Mouse (Mus musculus) CD4-positive helper T cell, adult 2 months (primary cell): ENCODE data around the gene Tmbim4.

Experiments
- DNase-seq: peaks from one replicate; pipeline ENCODE4 v3.0.0-alpha.2; 2012; ENCODE audit warnings: low read depth, missing footprints, low spot score

The Tmbim4 gene

DNA sequence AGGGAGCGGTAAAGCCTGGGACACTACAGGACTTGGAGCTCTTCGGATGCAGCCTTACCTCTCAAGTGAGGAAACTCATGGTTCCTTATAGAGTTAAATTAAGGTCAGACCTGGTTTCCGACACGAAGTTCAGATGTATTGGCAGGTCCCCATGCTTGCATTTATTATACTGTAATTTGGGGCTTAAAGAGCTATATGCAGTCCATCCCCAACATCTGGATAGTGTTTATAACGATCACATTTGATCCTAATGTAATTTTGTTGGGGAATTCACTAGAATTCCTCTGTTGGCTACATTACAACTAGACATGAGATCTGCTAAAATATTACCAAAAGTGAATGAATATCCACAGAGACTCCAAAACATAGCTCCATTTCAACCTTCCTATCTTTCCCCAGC is 44.3 kb downstream of the Tmbim4 start:
- no peak for DNase-seq

DNA sequence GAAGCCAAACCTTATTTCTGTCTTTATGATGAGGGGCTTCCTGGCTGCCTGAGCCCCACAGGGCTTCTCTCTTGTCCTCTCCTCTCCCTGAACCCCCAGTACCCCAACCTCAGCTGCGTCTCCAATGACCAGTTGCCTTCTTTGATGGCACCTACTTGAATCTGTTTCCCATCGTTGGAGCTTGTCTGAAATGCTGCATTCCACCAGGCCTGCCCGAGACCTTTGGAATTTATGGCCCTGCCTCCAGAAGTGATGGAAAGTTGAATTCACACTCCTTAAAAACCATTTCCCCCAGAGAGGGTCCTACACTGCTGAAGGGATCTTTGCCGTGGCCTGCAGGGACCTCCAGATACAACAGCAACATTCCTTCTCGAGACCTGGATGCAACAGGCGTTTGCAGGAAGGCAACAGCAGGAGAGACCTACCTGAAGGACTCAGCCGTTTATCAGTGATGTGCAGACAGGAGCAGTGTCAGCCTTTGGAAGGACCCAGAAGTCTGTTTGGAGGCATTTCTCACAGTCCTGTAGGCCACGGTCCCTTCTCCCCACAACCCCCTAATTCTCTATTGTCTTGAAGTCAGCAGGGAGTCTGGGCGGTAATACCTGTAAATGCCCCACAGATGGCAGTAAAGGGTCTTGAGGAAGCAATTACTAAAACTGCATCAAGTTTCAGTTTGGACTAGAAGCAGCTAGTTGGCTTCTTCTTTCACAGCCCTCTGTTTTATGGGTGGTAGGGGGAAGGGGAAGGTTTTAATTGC is 45.8 kb downstream of the Tmbim4 start:
- peak; percentile 76 for DNase-seq

DNA sequence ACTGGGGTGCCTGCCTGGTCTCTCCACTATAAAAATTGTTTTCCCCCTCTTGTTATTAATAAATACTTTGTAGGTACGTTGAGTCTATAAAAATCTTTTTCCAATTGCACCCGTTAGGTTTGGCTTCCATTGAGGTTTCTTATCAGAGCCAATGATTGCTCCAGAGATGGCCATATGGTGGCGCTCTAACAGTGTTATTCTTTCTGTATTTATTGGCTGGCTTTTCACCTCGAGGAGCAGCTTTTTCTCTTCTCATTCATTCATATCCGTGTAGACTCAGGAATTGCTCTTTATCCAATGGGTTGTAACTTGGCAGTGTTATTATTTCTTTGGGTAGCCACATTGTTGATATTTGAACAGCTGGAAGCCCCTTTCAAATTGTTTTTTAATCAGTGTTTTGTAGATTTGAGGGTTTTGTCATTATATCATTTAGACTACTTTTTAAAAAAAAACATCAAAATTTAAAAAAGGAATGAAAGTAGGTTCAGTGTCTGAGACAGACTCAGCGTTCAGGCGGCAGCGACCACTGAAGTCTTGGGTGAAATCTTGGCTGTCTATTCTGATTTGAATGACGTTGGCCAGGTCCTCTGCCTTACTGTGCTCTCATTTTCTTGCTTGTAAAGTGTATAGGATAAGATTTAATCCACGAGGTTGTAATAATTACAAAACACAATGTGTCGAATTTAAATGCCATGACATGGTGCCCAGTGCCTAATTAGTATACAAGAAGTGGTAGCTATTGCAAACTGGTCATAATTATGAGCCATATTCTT is 49.7 kb downstream of the Tmbim4 start:
- no peak for DNase-seq

DNA sequence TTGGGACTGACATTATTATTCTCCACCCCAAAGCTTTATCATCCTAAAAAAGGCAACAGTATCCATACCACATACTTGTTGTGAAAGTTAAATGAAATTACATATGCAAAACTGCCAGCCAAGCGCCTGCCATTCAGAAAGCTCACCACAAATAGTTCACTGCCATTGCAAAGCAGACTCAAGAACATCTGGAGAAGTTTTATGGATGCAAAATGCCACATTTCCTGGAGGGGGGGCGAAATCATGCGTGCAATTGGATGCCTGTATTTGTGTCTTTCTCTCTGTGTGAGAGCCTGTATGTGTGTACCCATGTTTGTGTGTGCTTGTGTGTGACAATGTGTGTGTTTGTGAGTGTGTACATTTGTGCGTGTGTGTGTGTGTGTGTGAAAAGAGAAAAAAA is 50.4 kb downstream of the Tmbim4 start:
- no peak for DNase-seq

DNA sequence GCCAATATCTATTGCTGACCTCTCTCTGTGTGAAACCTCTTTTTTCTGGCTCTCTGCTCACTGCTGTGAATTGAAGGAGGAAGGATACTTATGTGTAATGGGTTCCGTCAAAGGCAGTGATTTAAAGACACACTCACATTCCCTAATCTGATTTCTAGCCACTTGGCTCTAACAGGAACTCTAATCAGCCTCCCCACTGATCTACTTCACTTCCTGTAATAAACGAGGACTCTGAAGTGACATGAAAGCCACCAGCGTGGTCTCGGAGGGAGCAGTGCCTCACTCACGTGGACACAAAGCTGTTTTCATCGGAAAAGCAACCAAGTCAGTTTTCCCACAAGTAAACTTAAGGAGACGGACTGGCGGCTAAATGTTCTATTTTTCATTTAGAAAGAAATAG is 51.4 kb downstream of the Tmbim4 start:
- no peak for DNase-seq

DNA sequence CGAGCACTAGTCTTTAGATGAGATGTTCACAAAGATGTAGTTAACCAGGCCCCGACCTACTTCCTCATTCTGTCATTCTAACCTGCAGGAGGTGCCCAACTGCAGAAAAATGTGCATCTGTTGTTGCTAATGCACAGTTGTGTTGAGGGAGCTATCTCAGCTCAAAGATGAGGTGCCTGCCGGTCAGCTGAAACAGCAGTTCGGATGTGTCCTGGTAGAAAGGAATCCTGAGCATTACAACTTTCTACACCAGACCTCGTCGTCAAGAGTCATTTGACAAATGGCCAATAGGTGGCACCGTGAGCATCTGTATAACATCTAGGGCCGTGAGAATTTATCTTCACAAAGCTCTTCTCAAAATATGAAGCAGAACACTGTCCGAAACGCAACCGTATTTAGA is 55.8 kb downstream of the Tmbim4 start:
- DNase-seq: peak; percentile 42

DNA sequence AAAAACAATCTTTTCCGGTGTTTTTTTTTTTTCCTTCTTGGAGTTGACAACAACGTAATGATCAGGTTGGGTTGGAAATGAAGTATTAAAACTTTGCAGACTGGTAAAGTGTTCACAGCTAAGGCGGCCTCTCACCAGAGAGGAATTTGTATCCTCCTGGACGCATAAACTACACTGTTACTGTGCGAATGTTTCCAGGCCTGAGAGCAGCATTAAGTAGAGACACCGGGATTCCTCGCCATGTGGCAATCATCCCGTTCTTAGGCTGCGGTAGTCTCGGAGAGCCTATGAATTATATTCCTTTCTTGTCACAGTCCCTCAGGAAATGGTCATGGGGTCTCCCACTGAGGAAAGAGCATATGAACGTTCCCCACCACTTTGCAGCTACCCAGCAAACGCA is 66.4 kb downstream of the Tmbim4 start:
- DNase-seq: no peak

DNA sequence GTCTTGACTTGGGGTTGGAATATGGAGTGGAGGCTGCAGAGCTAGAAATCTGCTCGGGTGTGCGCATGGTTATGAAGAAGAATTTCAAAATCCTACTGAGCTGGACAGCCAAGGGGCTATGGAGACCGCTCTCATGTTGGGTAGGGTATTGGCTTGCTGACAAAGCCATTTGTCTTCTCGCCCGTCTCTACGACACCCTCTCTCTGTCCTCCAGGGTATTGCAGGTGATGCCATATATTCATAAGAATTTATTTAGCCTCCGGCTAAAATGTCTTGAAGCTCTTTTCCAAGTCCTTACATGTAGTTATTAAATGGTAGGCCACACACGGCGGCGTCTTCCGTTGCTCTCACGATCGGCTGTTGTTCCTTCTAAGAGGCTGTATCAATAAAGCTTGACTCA is 68.6 kb downstream of the Tmbim4 start:
- DNase-seq: no peak

DNA sequence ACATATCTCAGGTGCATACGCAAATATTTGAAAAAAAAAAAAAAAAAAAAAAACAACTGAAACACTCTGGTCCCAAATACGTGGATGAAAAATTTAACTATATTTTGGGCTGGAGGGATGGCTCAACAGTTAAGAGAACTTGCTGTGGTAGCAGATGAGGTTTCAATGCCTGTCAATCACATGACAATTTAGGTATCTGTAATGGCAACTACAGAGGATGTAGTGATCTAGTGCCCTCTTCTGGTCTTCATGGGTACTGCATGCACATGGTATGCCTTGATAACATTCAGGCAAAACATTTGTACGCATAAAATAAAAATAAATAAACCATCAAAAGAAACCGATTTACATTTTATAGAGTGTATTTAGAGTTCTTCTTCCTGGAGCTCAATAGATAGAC is 69.4 kb downstream of the Tmbim4 start:
- peak; percentile 61 for DNase-seq

DNA sequence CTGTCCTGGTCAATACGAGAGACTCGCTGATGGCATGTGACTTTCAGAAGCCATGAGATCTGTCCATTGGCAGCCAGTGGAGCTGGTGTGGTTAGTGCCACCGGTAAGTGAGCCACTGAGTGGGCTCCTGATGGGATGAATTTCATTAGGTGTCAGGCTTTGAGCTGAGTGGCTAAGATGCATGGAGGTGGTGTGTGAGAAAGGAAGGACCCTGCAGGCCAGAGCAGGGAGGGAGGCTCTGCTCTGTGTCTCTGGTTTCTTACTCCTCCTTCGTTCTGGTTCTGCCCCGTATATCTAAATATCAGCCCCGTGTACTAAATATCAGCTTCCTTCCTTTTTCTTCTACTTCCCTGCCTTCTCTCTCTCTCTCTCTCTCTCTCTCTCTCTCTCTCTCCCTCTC is 69.9 kb downstream of the Tmbim4 start:
- no peak for DNase-seq

DNA sequence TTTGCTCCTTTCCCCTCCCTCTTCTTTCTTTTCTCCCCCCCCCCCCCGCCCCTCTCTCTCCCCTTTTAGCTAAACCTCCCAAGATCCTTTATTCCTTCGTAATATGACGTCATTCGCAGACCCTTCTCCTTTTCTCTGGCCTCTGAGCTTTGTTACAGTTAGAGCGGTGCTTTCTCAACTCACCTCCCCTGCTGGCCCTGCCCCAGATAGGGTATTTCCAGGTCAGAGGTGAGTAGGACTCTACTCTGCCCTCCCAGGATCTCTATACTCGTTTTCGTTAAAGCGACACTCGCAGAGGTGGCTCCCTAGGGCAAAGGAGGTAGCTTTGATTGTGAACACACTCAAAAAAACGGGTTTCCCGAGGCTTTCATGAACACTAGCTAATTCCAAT is 70.5 kb downstream of the Tmbim4 start:
- no peak for DNase-seq

DNA sequence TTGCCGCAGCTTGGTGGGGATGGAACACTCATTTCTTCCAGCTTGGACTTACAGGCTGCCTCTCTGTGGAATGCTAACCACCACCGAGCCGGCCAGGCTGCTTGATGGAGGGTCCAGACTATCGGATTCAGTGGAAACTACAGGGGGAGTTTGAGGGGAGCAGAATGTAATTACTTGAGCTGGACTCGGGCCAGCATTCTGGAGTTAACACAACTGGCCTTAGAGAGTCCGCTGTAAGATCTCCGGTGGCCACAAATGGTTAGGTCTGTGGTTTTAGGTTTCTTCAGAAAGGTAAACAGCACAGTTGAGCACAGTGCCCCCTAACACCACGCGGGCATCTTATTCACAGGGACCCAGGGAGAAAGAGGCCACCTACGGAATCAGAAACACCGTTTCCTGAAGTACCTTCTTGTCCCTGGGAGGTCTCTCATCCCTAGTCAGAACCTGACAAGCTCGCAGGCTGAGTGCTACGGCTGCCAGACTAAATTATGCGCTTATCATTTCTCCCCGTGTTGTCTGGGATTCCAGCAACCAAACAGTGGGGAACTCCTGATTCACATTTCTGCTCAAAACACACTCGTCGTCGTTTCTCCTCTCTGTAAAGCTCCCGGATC is 71.0 kb downstream of the Tmbim4 start:
- DNase-seq: no peak

DNA sequence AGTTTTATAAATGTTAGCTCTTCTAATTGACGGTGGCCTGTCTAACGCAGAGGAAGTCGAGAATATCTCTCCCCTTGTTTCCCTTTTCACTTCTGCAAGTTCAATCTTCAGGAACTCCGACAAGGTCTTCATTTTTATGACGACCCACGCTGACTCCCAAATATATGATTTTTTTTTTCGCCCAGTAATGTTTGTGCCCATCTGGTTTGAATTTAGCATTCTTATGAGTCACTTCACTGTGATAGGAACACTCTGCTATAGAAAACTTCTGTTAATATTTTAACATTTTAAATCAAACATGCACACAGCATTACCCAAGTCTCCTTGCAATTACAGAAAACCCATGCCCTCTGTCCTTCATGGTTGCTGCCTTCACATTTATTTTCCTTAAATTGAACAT is 71.9 kb downstream of the Tmbim4 start:
- DNase-seq: no peak
